Mouse (Mus musculus) intestine, embryonic 14.5 days (tissue): ENCODE measurements at regions not wholly inside any gene's neighbourhood (a gene's known extent, or its start where the extent isn't known, plus 50 kb on each side); places are given as distances from the start of the nearest gene placed in this dataset.

Experiments used
- ATAC-seq: fragments of 200-750 bp; cut with Nextera tagmentation; replicated peaks from 2 replicates; pipeline ENCODE4 v1.8.0; 2017; ENCODE audit warnings: low read depth, moderate number of reproducible peaks, moderate TSS enrichment, moderate library complexity; ENCODE audit not compliant: low FRiP score, low TSS enrichment
- DNase-seq: peaks from one replicate; pipeline ENCODE4 v3.0.0-alpha.2; 2018; ENCODE audit warnings: low spot score
- H3K27ac ChIP-seq: fragments of 300-500 bp; sonication (generic); 2 replicates; pipeline ENCODE4 v1.5.1; 2014; ENCODE audit warnings: low read depth, mild to moderate bottlenecking, control low read depth
- H3K27me3 ChIP-seq: fragments of 300-500 bp; sonication (generic); replicated peaks from 2 replicates; pipeline ENCODE4 v1.6.1; 2014; ENCODE audit warnings: low read length, control low read depth; ENCODE audit not compliant: control insufficient read depth, insufficient read depth
- H3K36me3 ChIP-seq: fragments of 300-500 bp; sonication (generic); 2 replicates; pipeline ENCODE4 v1.6.1; 2014; ENCODE audit warnings: low read length, control low read depth; ENCODE audit not compliant: control insufficient read depth, insufficient read depth
- H3K4me1 ChIP-seq: fragments of 300-500 bp; sonication (generic); replicated peaks from 2 replicates; pipeline ENCODE4 v1.6.1; 2014; ENCODE audit warnings: low read length, control low read depth, mixed read lengths; ENCODE audit not compliant: control insufficient read depth, insufficient read depth
- H3K4me2 ChIP-seq: fragments of 300-500 bp; sonication (generic); 2 replicates; pipeline ENCODE4 v1.6.1; 2014; ENCODE audit warnings: low read length
- H3K4me3 ChIP-seq: fragments of 300-500 bp; sonication (generic); 2 replicates; pipeline ENCODE4 v1.5.1; 2014; ENCODE audit warnings: low read depth, low read length, control low read depth, mixed read lengths
- H3K9ac ChIP-seq: fragments of 300-500 bp; sonication (generic); 2 replicates; pipeline ENCODE4 v1.6.1; 2014; ENCODE audit warnings: mild to moderate bottlenecking, low read length
- H3K9me3 ChIP-seq: fragments of 300-500 bp; sonication (generic); 2 replicates; pipeline ENCODE4 v1.6.1; 2016; ENCODE audit warnings: low read length, control low read depth; ENCODE audit not compliant: control insufficient read depth
- whole genome bisulfite sequencing: fragments of 180-500 bp; shearing (Covaris S2); extraction: QIAGEN DNeasy Blood & Tissue Kit; methylation state at CpG from one replicate; pipeline ENCODE4 v1.1.7; 2014; 5-methylcytosine and 5-hydroxymethylcytosine counted together

GRCm38 (mm10) chr12:12787608-12788262, 154.0 kb downstream of the Mycn start:
- no peaks in the 10 kb centered on the region for H3K36me3 ChIP-seq
- DNase-seq, result no peak

DNA sequence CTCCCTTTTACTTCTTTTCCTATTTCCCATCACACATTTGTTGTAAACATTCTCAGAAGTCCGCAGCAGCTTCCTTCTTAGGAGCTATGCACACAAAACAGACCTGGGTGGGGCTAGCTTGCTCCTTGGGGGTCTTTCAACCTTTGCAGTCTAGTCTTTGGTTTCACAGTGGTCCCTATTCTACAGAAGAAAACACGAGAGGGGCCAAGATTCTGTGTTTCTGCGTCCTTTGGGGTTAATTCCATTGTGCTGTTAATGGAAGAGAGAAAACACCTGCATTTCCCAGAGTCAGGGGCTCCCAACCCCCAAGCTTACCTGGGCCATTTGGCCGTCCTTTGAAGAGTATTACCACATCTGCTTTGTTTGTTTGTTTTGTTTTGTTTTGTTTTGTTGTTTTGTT, 154.6 kb downstream of the Mycn start:
- Histone ChIP-seq H3K4me3 (no peak overlapping the region), H3K27ac (peak overlapping the region; percentile 77)

More at GRCm38 (mm10) chr12:12787608-12788262, 154.0 kb downstream of the Mycn start:
- Histone ChIP-seq H3K4me1 (peaks cover 15% of the 10 kb centered on the region; the same call in 1 of the 2 replicates), H3K27ac (peak overlapping the region; percentile 77), H3K9me3 (no peaks in the 10 kb centered on the region), H3K9ac (peak overlapping the region; percentile 41; the same call in 1 of the 2 replicates), H3K4me3 (peak overlapping the region; percentile 20), H3K4me2 (peak overlapping the region; percentile 50), H3K27me3 (0 out of 2 replicates have a peak, but pooled peaks cover 2% of the 10 kb centered on the region)
- 8% methylated on average over 19 of the region's 19 CpGs for WGBS
- peak; percentile 69 for ATAC-seq

GRCm38 (mm10) chr12:12783699-12784605, 157.8 kb downstream of the Mycn start:
- H3K36me3 ChIP-seq, result no peaks in the 10 kb centered on the region
- H3K4me2 ChIP-seq, result no peak overlapping the region
- 0 out of 2 replicates have a peak, but pooled peaks cover 2% of the 10 kb centered on the region for H3K27me3 ChIP-seq
- DNase-seq (no peak), ATAC-seq (no peak)
- H3K4me3 ChIP-seq, result no peak overlapping the region
- peaks cover 10% of the 10 kb centered on the region; the same call in 1 of the 2 replicates for H3K4me1 ChIP-seq
- 53% methylated on average over 11 of the region's 11 CpGs for WGBS
- no peaks in the 10 kb centered on the region for H3K9me3 ChIP-seq
- H3K9ac ChIP-seq, result no peak overlapping the region
- H3K27ac ChIP-seq, result no peak overlapping the region

More for the DNA sequence above, 154.6 kb downstream of the Mycn start:
- peak overlapping the region; percentile 50 for H3K4me2 ChIP-seq
- H3K4me1 ChIP-seq, result peaks cover 15% of the 10 kb centered on the region; the same call in 1 of the 2 replicates
- no peaks in the 10 kb centered on the region for H3K9me3 ChIP-seq
- H3K36me3 ChIP-seq, result no peaks in the 10 kb centered on the region
- no peak for DNase-seq
- H3K9ac ChIP-seq, result no peak overlapping the region
- ATAC-seq, result no peak
- WGBS, result 39% methylated on average over 4 of the region's 4 CpGs
- 0 out of 2 replicates have a peak, but pooled peaks cover 2% of the 10 kb centered on the region for H3K27me3 ChIP-seq

GRCm38 (mm10) chr12:12781526-12781925, 160.2 kb downstream of the Mycn start:
- ATAC-seq, result no peak
- Histone ChIP-seq H3K4me1 (no peaks in the 10 kb centered on the region), H3K27ac (no peak overlapping the region), H3K27me3 (no peaks in the 10 kb centered on the region), H3K9me3 (no peaks in the 10 kb centered on the region), H3K36me3 (no peaks in the 10 kb centered on the region), H3K4me3 (no peak overlapping the region), H3K9ac (no peak overlapping the region), H3K4me2 (no peak overlapping the region)
- DNase-seq, result no peak
- WGBS, result 96% methylated on average over 5 of the region's 5 CpGs

GRCm38 (mm10) chr12:12778563-12779256, 163.0 kb downstream of the Mycn start:
- H3K36me3 ChIP-seq, result no peaks in the 10 kb centered on the region
- H3K9me3 ChIP-seq, result no peaks in the 10 kb centered on the region
- DNase-seq, result no peak
- H3K4me3 ChIP-seq, result no peak overlapping the region
- ATAC-seq, result 0 out of 2 replicates have a peak, but pooled peaks have one; percentile 66
- WGBS, result 35% methylated on average over 4 of the region's 4 CpGs
- no peaks in the 10 kb centered on the region for H3K27me3 ChIP-seq
- H3K27ac ChIP-seq, result no peak overlapping the region
- no peaks in the 10 kb centered on the region for H3K4me1 ChIP-seq
- no peak overlapping the region for H3K4me2 ChIP-seq
- H3K9ac ChIP-seq, result no peak overlapping the region

GRCm38 (mm10) chr12:12777422-12777821, 164.3 kb downstream of the Mycn start:
- Histone ChIP-seq H3K4me3 (no peak overlapping the region), H3K27ac (no peak overlapping the region), H3K9me3 (no peaks in the 10 kb centered on the region), H3K4me2 (no peak overlapping the region), H3K36me3 (no peaks in the 10 kb centered on the region), H3K9ac (no peak overlapping the region), H3K27me3 (no peaks in the 10 kb centered on the region), H3K4me1 (no peaks in the 10 kb centered on the region)
- no peak for ATAC-seq
- DNase-seq, result no peak
- WGBS, result 61% methylated on average over 8 of the region's 8 CpGs

GRCm38 (mm10) chr12:12776783-12777182, 164.9 kb downstream of the Mycn start:
- WGBS, result 80% methylated on average over 6 of the region's 6 CpGs
- ATAC-seq, result no peak
- DNase-seq, result no peak
- no peak overlapping the region for H3K4me3 ChIP-seq
- H3K9me3 ChIP-seq, result no peaks in the 10 kb centered on the region
- H3K4me2 ChIP-seq, result no peak overlapping the region
- no peaks in the 10 kb centered on the region for H3K4me1 ChIP-seq
- H3K27ac ChIP-seq, result no peak overlapping the region
- no peaks in the 10 kb centered on the region for H3K27me3 ChIP-seq
- no peaks in the 10 kb centered on the region for H3K36me3 ChIP-seq
- no peak overlapping the region for H3K9ac ChIP-seq

GRCm38 (mm10) chr12:12770970-12771369, 170.7 kb downstream of the Mycn start:
- 77% methylated on average over 4 of the region's 4 CpGs for WGBS
- H3K27me3 ChIP-seq, result no peaks in the 10 kb centered on the region
- no peaks in the 10 kb centered on the region for H3K36me3 ChIP-seq
- H3K4me2 ChIP-seq, result no peak overlapping the region
- 0 out of 2 replicates have a peak, but pooled peaks cover 6% of the 10 kb centered on the region for H3K4me1 ChIP-seq
- no peak overlapping the region for H3K9ac ChIP-seq
- DNase-seq (no peak), ATAC-seq (no peak)
- no peaks in the 10 kb centered on the region for H3K9me3 ChIP-seq
- no peak overlapping the region for H3K27ac ChIP-seq
- H3K4me3 ChIP-seq, result no peak overlapping the region
